Mouse (Mus musculus): Measurements from ENCODE around the gene Ptpn6. TPM values are rescaled to one million over a fixed set of nuclear protein-coding genes. Genes with fewer than 3 reads are reported as not detected.
A peak's percentile ranks its signal among the peaks of the same experiment; 100 is the strongest.

The Ptpn6 gene
- 28.7 and 29.5 TPM in 2 replicates for polyA plus RNA-seq (2015; fragmentation: Nextera tagmentation; extraction: Ambion mirVana)

DNA sequence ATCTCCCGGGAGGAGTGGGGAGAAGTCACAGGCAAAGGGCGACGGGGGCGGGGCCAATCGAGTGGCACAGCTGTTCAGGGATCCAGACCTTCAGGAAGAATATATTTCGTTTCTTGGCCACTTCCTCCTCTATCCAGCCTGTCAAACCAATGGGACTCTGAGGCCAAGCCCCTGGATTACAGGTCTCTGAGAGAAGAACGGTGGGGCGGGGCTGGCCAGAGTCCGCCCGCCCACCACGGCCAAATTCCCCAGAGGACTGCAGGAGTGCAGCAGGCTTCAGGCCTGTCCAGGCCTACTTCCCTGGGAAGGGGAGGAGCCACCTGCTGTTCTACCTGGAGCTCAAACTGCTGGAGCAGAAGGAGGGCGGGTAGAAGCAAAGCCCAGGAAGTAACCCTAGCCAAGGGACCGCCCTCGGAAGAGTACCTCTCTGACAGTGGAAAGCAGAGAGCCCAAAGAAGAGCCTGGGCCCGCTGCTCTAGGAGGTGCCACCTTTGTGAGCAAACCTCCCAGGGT lies at the start of gene Ptpn6:
Ptpn6 (minus strand) TSS at position 204 of the 513 bp plus-strand sequence.
- DNase-seq (no peak), ATAC-seq (ENCODE audit: low read depth) (peak; percentile 6)
- no peaks in the 10 kb centered on the region for H3K27me3 ChIP-seq
- WGBS (ENCODE audit: insufficient replicate concordance), result 19% methylated on average over 15 of the region's 15 CpGs
- no peaks in the 10 kb centered on the region for H3K9me3 ChIP-seq (replicated peaks)
- H3K36me3 ChIP-seq, result peaks cover 6% of the 10 kb centered on the region
- 0 out of 2 replicates have a peak within 1 kb of the TSS, but pooled peaks have one; percentile 16 for H3K4me3 ChIP-seq (replicated peaks)
- H3K4me2 ChIP-seq, result peak within 1 kb of the TSS; percentile 97
- peaks cover 44% of the 10 kb centered on the region for H3K4me1 ChIP-seq (replicated peaks)
- peak within 1 kb of the TSS; percentile 85 for H3K9ac ChIP-seq
- H3K27ac ChIP-seq, result peak within 1 kb of the TSS; percentile 98

DNA sequence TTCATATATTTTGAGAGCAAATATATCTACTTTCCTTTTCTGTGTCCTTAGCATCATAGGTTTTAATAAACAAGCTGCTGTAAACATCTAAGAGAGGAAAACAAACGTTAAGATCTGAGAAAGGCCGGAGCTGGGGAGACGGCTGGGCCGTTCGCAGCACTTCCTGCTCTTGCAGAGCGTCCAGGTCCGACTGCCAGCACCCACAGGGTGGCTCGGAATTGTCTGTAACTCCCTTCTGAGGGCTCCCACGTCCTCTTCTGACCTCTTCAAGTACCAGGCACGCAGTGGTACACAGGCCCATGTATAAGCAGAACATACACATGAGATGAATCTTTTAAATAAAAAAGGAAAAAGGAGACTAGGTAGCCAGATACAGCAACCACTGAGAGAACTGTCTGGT lies 49.2 kb upstream of the Ptpn6 start:
- no peaks in the 10 kb centered on the region for H3K9me3 ChIP-seq (replicated peaks)
- peaks cover 4% of the 10 kb centered on the region; the same call in 1 of the 2 replicates for H3K4me1 ChIP-seq (replicated peaks)
- ATAC-seq (ENCODE audit: low read depth), result no peak
- no peaks in the 10 kb centered on the region for H3K27me3 ChIP-seq
- no peak overlapping the region for H3K9ac ChIP-seq
- no peak overlapping the region for H3K4me3 ChIP-seq (replicated peaks)
- no peak overlapping the region for H3K4me2 ChIP-seq
- H3K36me3 ChIP-seq, result no peaks in the 10 kb centered on the region
- H3K27ac ChIP-seq, result no peak overlapping the region
- no peak for DNase-seq
- WGBS (ENCODE audit: insufficient replicate concordance), result 69% methylated on average over 10 of the region's 10 CpGs

DNA sequence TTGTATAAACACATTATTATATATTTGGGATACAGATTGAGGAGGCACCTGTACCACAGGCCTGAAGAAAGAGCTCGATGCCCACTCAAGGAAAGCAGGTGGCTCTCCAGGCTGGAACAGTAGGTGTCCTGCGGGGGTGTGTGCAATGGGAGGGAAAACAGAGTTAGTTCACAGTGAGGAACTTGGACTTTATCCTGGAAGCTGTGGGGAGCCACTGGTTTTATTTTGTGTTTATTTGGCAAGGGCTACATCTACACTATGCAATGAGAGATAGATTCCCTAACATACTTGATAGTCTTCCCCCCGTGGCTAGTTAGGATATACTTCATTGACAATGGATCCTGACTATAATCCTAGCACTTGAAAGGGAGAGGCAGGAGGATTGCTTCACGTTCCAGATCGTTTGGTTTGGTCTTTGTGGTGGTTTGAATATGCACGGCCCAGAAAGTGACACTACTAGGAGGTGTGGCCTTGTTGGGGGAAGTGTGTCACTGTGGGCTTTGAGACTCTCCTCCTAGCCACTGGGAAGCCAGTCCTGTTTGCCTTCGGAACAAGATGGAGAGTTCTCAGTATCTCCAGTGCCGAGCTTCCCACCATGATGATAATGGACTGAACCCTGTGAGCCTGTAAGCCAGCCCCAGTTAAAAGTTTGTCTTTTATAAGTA lies 48.4 kb upstream of the Ptpn6 start:
- Histone ChIP-seq H3K4me1 (replicated peaks) (peaks cover 7% of the 10 kb centered on the region; the same call in 1 of the 2 replicates), H3K36me3 (no peaks in the 10 kb centered on the region), H3K4me3 (replicated peaks) (no peak overlapping the region), H3K9me3 (replicated peaks) (no peaks in the 10 kb centered on the region), H3K27ac (no peak overlapping the region), H3K4me2 (no peak overlapping the region), H3K27me3 (no peaks in the 10 kb centered on the region; the same call in 1 of the 2 replicates), H3K9ac (no peak overlapping the region)
- 38% methylated on average over 8 of the region's 8 CpGs for WGBS (ENCODE audit: insufficient replicate concordance)
- DNase-seq (no peak), ATAC-seq (ENCODE audit: low read depth) (peak; percentile 48)

DNA sequence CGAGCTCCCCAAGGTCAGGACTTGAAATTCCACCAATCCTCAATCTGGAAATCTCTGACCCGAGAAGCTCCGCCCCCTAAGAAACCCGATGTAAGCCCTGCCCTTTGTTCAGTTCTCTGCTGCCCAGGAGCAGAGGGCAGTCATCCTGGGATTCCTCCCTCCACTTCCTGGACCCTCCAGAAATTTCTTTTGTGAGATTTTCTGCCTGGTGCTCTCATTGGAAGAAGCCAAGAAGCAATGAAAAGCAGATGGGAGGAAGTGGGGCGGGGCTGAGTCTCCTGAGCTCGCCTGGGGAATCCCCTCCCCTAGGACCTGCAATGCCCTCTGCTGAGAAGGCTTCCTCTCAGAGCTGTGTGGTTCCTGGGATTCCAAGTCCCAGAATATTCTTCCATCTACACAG lies 43.9 kb upstream of the Ptpn6 start:
- H3K9ac ChIP-seq, result no peak overlapping the region
- no peaks in the 10 kb centered on the region for H3K9me3 ChIP-seq (replicated peaks)
- H3K4me3 ChIP-seq (replicated peaks), result 0 out of 2 replicates have a peak overlapping the region, but pooled peaks have one; percentile 10
- no peak overlapping the region for H3K27ac ChIP-seq
- peaks cover 11% of the 10 kb centered on the region; the same call in 1 of the 2 replicates for H3K4me1 ChIP-seq (replicated peaks)
- no peaks in the 10 kb centered on the region for H3K36me3 ChIP-seq
- WGBS (ENCODE audit: insufficient replicate concordance), result 18% methylated on average over 6 of the region's 6 CpGs
- H3K27me3 ChIP-seq, result peaks cover 41% of the 10 kb centered on the region
- ATAC-seq (ENCODE audit: low read depth) (no peak), DNase-seq (no peak)
- peak overlapping the region; percentile 21 for H3K4me2 ChIP-seq

DNA sequence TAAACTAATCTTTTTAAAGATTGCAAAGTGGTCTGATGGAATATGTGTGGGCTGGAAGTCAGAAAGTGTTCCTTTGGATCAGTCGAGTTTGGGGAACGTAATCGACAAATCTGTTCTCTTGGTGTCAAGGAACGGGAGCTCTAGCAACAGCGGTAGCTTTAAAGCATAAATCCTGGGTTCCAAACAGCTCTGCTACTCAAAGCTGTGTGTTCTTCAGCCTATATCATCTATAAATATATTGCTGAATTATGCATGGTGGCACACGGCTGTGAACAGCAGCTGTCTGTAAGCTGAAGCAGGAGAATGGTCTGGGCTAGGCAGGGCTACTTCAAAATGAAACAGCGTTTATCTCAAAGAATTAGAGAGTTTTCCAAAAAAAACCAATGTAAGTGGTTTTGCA lies 42.4 kb upstream of the Ptpn6 start:
- whole genome bisulfite sequencing (ENCODE audit: insufficient replicate concordance), result 76% methylated on average over 7 of the region's 7 CpGs
- DNase-seq (no peak), ATAC-seq (ENCODE audit: low read depth) (no peak)
- no peak overlapping the region for H3K27ac ChIP-seq
- H3K36me3 ChIP-seq, result no peaks in the 10 kb centered on the region
- H3K4me1 ChIP-seq (replicated peaks), result peaks cover 11% of the 10 kb centered on the region; the same call in 1 of the 2 replicates
- no peak overlapping the region for H3K4me3 ChIP-seq (replicated peaks)
- peaks cover 41% of the 10 kb centered on the region for H3K27me3 ChIP-seq
- H3K9ac ChIP-seq, result no peak overlapping the region
- no peaks in the 10 kb centered on the region for H3K9me3 ChIP-seq (replicated peaks)
- no peak overlapping the region for H3K4me2 ChIP-seq

DNA sequence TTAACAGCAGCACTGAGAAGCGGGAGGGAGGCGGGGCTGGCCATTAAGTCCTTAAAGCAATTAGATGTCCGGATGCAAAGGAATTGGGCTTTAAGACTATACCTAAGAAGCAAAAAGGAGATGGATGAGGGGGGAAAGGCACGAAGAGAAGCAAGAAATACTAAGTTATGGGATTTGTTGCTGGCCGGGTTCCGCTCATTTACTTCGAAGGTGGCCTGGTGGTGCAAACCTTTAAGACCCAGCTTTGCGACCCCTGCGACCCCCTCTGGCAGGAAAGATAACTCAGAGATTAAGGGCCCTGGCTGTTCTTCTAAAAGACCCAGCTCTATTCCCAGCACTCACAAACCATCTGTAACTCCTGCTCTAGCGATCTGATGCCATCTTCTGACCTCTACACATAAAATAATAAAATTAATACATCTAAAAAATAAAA lies 41.5 kb upstream of the Ptpn6 start:
- H3K4me1 ChIP-seq (replicated peaks), result peaks cover 11% of the 10 kb centered on the region; the same call in 1 of the 2 replicates
- no peak for ATAC-seq (ENCODE audit: low read depth)
- no peaks in the 10 kb centered on the region for H3K9me3 ChIP-seq (replicated peaks)
- peak overlapping the region; percentile 44 for H3K4me2 ChIP-seq
- peak overlapping the region; percentile 4 for H3K4me3 ChIP-seq (replicated peaks)
- H3K36me3 ChIP-seq, result no peaks in the 10 kb centered on the region
- peaks cover 41% of the 10 kb centered on the region for H3K27me3 ChIP-seq
- no peak overlapping the region for H3K9ac ChIP-seq
- no peak overlapping the region for H3K27ac ChIP-seq
- 10% methylated on average over 10 of the region's 10 CpGs for WGBS (ENCODE audit: insufficient replicate concordance)
- DNase-seq, result no peak

DNA sequence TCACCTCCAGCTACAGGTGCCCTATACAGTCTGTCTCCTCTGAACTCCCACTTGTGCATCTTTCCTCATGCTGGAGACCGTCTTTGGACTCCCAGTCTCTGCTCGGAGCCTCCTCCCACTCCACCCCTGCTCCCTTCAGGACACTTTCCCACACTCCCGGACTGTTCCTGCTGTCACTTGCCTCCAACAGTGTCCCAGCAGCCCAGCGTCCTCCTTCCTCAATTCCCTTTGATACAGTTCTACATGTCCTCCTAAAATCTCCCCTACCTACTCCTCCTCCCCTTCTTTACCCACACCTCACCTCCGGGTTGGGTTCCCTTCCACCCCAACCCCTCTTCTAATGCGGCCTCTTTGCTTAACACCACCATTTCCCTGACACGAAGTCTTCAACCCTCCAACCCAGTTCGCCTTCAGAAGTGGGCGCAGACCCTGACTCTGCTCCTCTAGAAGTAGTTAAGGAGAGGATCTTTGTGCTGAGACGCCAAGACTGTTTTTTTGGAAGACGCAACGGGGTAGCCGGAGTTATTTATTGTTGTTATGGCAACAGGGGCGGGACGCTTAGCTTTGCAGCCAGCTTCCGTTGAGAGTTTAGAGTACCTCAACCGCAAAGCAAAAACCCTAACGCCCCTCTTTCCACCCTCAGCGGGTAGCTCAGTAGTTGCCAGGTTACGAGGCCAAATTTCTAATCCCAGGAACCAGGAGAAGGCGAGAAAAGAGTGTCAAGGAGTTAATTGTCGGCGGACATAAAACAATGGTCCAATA lies 40.9 kb upstream of the Ptpn6 start, which contains the start of gene Lrrc23:
Lrrc23 (minus strand) TSS at position 506 of the 762 bp plus-strand sequence.
- DNase-seq (no peak), ATAC-seq (ENCODE audit: low read depth) (no peak)
- Histone ChIP-seq H3K4me3 (replicated peaks) (peak within 1 kb of the TSS; percentile 4), H3K36me3 (no peaks in the 10 kb centered on the region), H3K4me2 (peak within 1 kb of the TSS; percentile 44), H3K9me3 (replicated peaks) (no peaks in the 10 kb centered on the region), H3K4me1 (replicated peaks) (peaks cover 11% of the 10 kb centered on the region; the same call in 1 of the 2 replicates), H3K9ac (no peak within 1 kb of the TSS), H3K27ac (no peak within 1 kb of the TSS), H3K27me3 (peaks cover 41% of the 10 kb centered on the region)
- WGBS (ENCODE audit: insufficient replicate concordance), result 2% methylated on average over 23 of the region's 23 CpGs

DNA sequence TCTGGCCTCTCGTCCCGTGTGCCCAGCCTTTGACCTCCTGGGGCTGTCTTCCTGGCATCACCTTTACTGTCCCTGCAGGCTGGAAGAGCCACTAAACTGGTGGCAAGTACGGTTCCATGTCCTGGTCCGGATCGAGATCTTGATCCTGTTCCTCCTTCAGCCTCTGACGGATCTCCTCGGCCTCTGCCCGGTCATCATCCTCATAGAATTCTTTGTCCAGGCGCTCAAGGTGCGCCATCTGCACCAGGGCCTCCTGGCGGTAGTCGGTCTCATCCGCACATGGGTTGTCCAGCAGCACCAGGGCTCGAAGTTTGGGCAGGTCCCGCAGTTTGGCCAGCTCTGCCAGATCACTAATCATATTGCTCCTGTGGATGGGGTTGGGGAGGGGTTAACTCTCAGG lies 32.0 kb upstream of the Ptpn6 start:
- Histone ChIP-seq H3K36me3 (no peaks in the 10 kb centered on the region), H3K27ac (no peak overlapping the region), H3K4me1 (replicated peaks) (peaks cover 20% of the 10 kb centered on the region), H3K9me3 (replicated peaks) (no peaks in the 10 kb centered on the region), H3K27me3 (peaks cover 65% of the 10 kb centered on the region), H3K4me3 (replicated peaks) (no peak overlapping the region), H3K4me2 (no peak overlapping the region), H3K9ac (no peak overlapping the region)
- 65% methylated on average over 15 of the region's 15 CpGs for WGBS (ENCODE audit: insufficient replicate concordance)
- no peak for ATAC-seq (ENCODE audit: low read depth)
- DNase-seq, result no peak

DNA sequence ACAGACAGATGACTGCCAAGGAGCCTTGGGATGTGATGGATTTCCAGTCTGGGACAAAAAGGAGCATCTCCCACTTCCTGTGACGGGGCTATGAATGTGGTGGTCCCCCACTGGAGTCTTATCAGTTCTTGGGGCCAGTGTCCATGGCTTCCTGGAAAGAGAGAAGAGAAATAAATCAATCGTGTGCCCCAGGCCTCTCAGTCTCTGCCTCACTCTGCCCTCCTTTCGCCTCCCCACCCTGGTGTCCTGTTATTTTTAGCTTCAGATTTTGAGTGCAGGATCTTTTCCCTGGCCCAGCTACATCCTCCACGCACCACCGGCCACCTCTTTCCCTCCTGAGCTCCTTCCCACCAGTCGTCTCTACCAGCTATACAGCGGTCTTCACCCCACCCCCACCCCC lies 31.5 kb upstream of the Ptpn6 start:
- ATAC-seq (ENCODE audit: low read depth), result no peak
- WGBS (ENCODE audit: insufficient replicate concordance), result 30% methylated on average over 7 of the region's 7 CpGs
- Histone ChIP-seq H3K4me2 (no peak overlapping the region), H3K27me3 (peaks cover 68% of the 10 kb centered on the region), H3K36me3 (no peaks in the 10 kb centered on the region), H3K27ac (no peak overlapping the region), H3K9me3 (replicated peaks) (no peaks in the 10 kb centered on the region), H3K4me1 (replicated peaks) (peaks cover 20% of the 10 kb centered on the region), H3K4me3 (replicated peaks) (no peak overlapping the region), H3K9ac (no peak overlapping the region)
- no peak for DNase-seq

DNA sequence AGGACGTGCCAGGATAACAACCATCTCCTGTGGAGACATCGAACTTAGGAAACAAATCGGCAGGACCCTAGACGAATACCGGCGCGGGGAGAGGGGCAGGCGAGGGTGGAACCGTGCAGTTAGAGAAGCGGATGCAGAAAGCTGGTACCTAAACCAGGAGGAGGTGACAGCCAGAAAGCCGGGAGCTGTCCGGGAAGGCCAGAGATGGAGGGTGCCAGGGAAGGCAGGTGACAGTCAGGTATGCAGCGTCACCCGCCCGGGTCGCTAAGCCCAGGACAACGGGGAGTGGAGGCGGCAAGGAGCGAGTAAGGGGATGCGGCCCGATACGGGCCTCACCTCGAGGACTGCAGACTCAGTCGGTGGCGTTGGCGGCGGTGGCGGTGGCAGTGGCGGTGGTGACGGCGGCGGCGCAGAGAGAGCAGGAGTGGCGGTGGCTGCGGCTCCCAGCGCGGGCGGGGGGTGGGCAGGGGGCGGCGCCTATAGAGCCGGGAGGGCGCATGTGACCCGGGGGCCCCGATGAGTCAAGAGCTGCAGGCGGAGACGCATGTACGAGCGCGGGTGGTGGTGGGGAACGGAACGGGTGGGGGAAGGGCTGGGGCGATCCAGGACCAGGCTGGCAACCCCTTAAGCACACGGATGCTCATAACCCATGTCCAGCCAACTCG lies 30.7 kb upstream of the Ptpn6 start, which contains the start of gene Eno2:
Eno2 (minus strand) TSS at position 573 of the 665 bp plus-strand sequence.
- DNase-seq, result no peak
- peak within 1 kb of the TSS; percentile 41 for H3K9ac ChIP-seq

DNA sequence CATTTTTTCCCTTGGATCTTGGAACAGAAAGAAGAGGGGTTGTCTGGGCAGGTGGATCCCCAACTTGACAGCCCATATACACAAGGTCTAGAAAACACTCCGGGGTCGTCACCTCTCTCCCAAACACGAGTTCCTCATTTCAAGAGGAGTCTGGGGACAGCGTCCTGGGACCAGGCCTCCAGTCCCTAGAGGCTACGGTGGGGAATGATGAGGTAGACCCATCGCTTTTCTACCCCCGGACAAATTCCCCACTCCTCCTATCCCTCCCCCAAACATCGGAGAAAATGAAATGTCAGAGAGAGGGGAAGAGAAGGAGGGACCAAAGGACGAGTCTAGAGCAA lies 30.2 kb upstream of the Ptpn6 start:
- DNase-seq, result no peak
- peaks cover 20% of the 10 kb centered on the region for H3K4me1 ChIP-seq (replicated peaks)
- H3K4me2 ChIP-seq, result peak overlapping the region; percentile 68
- no peak for ATAC-seq (ENCODE audit: low read depth)
- WGBS (ENCODE audit: insufficient replicate concordance), result 4% methylated on average over 9 of the region's 9 CpGs
- no peak overlapping the region; the same call in 1 of the 2 replicates for H3K9ac ChIP-seq
- no peak overlapping the region for H3K27ac ChIP-seq
- peak overlapping the region; percentile 52 for H3K4me3 ChIP-seq (replicated peaks)
- H3K27me3 ChIP-seq, result peaks cover 74% of the 10 kb centered on the region
- no peaks in the 10 kb centered on the region for H3K9me3 ChIP-seq (replicated peaks)
- no peaks in the 10 kb centered on the region for H3K36me3 ChIP-seq

More for the DNA sequence above, 30.7 kb upstream of the Ptpn6 start, which contains the start of gene Eno2:
- H3K27me3 ChIP-seq, result peaks cover 69% of the 10 kb centered on the region
- peak; percentile 32; the same call in 1 of the 2 replicates for ATAC-seq (ENCODE audit: low read depth)
- peak within 1 kb of the TSS; percentile 68 for H3K4me2 ChIP-seq
- no peaks in the 10 kb centered on the region for H3K36me3 ChIP-seq
- 2% methylated on average over 54 of the region's 54 CpGs for WGBS (ENCODE audit: insufficient replicate concordance)
- H3K4me3 ChIP-seq (replicated peaks), result peak within 1 kb of the TSS; percentile 52
- peaks cover 20% of the 10 kb centered on the region for H3K4me1 ChIP-seq (replicated peaks)
- no peaks in the 10 kb centered on the region for H3K9me3 ChIP-seq (replicated peaks)
- no peak within 1 kb of the TSS for H3K27ac ChIP-seq

All from liver, embryonic 13.5 days (tissue).